Mouse (Mus musculus): ENCODE data around the gene Tm4sf4. TPM values are rescaled to one million over a fixed set of nuclear protein-coding genes. Genes with fewer than 3 reads are reported as not detected.

Gene Tm4sf4
- not detected in 2 replicates for total RNA-seq (2015; ENCODE audit: low replicate concordance)
- total RNA-seq (2017; ENCODE audit: low replicate concordance), result not detected in 2 replicates

DNA sequence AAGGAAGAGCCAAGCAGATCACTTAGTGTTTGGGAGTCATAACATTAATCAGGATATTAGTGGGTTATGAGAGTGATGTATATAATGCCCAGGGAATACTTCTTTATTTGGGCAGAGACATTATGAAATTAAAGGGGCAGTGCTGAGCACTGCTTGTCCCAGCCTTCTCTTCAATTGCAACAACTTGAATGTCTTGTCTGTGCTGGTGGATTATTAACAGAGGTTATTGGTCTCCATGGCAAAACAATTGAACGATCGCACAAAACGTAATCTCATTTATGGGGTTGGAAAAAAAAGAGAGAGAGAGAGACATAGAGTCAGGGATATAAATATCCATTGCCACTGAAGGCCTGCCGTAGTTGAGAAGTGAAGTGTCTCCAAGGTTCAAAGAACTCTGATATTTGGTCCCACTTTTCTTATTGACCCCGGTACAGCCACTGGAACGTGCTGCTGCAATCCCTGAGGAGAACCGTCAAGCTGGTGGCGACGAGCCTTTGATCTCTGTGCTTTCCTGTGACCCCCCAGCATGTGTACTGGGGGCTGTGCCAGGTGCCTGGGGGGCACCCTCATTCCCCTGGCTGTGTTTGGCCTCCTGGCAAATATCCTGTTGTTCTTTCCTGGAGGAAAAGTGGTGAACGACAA, at the start of gene Tm4sf4:
Gene Tm4sf4, plus strand, starts transcription at position 226 of the 642 bp plus-strand sequence.
- ATAC-seq (replicated peaks; ENCODE audit: low FRiP score, poor library complexity, severe bottlenecking), result no peak

GRCm38 (mm10) chr3:57386423-57386822, 38.7 kb upstream of the Tm4sf4 start:
- no peak for ATAC-seq (replicated peaks; ENCODE audit: low FRiP score, poor library complexity, severe bottlenecking)

- no peak for ATAC-seq (replicated peaks; ENCODE audit: low FRiP score, poor library complexity, severe bottlenecking)
Measured at GRCm38 (mm10) chr3:57386895-57387294, 38.2 kb upstream of the Tm4sf4 start.

DNA sequence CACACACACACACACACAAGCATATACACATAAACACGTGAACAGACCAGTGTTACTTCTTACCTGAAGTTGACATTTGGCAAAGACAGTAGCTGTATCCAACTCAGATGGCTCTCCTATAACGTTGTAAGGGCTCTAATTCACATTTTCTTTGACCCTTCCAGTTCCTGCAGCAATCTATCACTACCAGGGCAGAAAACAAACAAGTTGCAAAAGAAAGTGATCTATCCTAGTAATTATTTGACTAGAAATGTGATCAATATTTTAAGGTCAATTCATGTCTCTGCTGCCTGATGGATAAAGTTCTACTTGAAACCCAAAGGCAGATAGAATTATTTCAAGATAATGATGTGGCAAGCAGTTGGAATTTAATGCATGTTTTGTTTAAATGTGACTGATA, 37.5 kb upstream of the Tm4sf4 start:
- no peak for ATAC-seq (replicated peaks; ENCODE audit: low FRiP score, poor library complexity, severe bottlenecking)

GRCm38 (mm10) chr3:57411535-57411934, 13.6 kb upstream of the Tm4sf4 start:
- ATAC-seq (replicated peaks; ENCODE audit: low FRiP score, poor library complexity, severe bottlenecking), result no peak

DNA sequence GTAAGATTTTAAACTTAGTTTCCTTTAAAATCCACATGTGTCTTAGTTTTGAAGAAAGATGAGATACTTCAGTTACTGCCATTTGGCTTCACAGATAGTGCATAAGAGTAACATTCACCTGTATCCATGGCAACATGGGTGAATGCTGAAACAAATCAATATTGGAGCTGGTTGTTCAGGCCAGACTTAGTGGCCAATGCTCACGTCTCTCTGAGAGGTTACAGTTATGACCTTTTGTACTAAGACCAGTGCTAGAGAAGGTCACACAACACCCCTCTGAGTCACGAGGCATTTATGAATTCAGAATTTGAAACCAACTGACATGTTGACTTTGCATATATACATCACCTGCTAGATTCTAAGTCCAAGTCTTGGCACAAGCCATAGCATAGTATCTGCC, 4.9 kb upstream of the Tm4sf4 start:
- ATAC-seq (replicated peaks; ENCODE audit: low FRiP score, poor library complexity, severe bottlenecking), result no peak

DNA sequence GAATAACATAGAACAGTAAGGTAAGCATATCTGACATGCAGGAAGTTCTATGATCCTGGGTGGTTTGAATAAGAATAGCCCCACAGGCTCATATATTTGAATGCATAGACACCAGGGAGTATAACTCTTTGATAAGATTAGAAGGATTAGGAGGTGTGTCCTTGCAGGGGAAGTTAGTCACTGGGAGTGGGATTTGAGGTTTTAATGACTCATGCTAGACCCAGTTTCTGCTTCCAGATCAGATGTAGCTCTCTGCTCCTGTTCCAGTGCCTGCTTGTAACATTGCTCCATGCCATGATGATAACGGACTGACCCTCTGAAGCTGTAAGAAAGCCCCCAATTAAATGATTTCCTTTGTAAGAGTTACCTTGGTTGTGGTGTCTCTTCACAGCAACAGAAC, 4.5 kb upstream of the Tm4sf4 start:
- ATAC-seq (replicated peaks; ENCODE audit: low FRiP score, poor library complexity, severe bottlenecking), result no peak

- no peak for ATAC-seq (replicated peaks; ENCODE audit: low FRiP score, poor library complexity, severe bottlenecking)
Measured at GRCm38 (mm10) chr3:57426351-57426750, 1.2 kb downstream of the Tm4sf4 start.

- ATAC-seq (replicated peaks; ENCODE audit: low FRiP score, poor library complexity, severe bottlenecking), result no peak
Measured at GRCm38 (mm10) chr3:57428682-57429464, 3.8 kb downstream of the Tm4sf4 start.

GRCm38 (mm10) chr3:57429486-57429885, 4.4 kb downstream of the Tm4sf4 start:
- no peak for ATAC-seq (replicated peaks; ENCODE audit: low FRiP score, poor library complexity, severe bottlenecking)

DNA sequence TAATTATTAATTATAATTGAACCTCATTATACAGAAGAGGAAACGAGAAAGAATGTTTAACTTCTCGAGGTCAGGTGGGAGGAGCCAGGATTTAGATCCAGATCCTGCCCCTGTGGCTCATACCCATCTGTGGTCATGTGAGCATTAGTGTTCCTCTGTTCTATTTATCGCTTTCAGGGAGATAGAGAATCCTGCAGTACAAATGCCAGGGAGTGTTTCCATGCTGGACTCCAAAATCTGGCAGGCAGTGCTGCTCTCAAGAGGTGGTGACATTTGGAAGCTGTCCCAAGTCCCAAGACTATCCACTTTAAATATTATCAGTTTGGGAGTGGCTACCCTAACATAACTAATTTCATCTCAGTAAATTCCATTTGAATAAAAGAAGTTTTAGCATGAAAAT, 6.6 kb downstream of the Tm4sf4 start:
- no peak for ATAC-seq (replicated peaks; ENCODE audit: low FRiP score, poor library complexity, severe bottlenecking)

DNA sequence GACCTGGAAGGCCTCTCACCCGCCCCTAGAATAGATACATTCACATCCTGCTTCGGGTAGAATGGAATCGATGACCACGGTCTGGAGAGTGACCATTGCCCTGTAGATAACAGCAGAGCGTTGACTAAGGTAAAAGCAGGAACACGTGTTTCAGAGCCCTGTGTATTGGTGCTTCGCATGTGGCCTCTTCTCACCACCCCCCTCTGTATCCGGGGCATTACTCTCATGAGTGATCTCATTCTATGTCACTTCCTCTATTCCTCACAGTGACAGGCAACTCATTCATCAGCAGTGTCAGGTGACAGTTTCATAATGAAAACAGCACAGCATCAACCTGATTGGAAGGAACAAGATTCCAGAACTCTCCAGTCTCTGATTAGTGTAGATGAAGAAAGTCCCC, 10.2 kb downstream of the Tm4sf4 start:
- ATAC-seq (replicated peaks; ENCODE audit: low FRiP score, poor library complexity, severe bottlenecking), result no peak

DNA sequence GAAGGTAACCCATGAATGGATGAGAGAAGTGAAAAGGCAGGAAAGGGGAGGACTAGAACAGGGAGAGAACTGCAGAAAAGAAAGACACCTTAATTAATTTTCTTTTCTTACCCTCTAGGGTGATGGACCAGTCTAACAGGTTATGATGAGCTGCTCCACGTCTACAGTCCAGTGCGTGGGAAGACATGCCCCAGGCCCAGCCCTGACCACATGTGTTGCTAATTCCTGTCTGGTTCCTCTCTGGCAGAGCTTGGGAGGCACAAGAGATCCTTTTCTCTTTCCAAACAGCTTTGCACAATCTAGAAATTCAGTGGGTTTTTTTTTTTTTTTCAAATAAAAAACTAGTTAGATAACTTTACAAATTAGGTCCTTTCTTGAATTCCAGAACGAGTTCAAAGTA, 15.8 kb downstream of the Tm4sf4 start:
- ATAC-seq (replicated peaks; ENCODE audit: low FRiP score, poor library complexity, severe bottlenecking), result no peak

DNA sequence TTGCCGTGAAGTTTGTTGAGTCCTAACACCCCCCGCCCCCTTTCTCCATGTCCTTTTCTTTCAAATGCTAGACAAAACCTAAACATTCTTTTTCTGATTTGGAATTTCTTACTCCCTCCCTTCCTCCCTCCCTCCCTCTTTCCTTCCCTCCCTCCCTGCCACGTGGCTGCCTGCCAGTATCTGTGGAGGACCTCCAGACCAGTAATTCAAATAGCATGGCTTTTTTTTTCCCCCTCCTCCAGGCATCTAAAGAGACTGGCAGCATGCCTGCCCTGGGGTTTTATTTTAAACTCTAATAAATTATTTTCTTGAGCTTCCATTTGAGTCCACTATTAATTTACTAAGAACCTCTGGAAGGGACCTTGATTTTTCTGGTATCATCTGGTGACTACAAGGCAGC, 20.6 kb downstream of the Tm4sf4 start:
- ATAC-seq (replicated peaks; ENCODE audit: low FRiP score, poor library complexity, severe bottlenecking), result no peak

DNA sequence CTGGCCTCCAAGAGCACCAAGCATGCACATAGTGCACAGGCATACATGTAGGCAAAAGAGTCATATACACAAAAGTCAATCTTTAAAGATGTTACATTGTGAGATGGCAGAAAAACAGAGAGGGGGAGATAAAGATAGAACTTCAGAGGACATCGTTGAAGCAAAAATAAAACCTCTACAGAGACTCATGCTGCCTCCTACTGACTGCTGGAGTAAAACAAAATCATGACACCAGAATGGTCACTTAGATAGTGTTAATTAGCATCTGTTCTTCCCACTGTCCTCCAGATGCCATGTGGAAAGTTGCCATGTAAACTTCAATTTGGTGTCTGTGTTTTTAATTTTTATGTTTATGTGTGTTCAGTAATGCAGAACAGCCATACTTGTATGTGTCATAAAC, 22.8 kb downstream of the Tm4sf4 start:
- ATAC-seq (replicated peaks; ENCODE audit: low FRiP score, poor library complexity, severe bottlenecking), result no peak

DNA sequence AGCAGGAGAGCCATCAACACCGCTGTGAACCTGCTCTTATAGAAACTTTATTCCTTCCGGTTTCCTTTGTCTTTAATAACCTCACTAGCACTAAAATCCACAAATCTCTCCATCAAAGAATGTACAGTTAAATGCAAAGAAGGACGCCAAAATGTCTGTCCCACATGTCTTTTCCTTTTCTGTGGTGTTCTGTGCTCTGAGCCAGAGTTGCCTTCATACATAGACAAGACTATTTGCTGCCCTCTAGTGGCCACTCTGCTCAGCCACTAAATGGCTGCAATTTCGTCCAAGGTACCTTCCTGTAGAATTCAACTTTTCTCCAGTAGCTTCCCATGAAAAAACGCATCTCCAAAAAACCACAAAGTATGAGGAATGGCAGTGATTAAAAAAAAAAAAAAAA, 23.3 kb downstream of the Tm4sf4 start:
- ATAC-seq (replicated peaks; ENCODE audit: low FRiP score, poor library complexity, severe bottlenecking), result no peak

DNA sequence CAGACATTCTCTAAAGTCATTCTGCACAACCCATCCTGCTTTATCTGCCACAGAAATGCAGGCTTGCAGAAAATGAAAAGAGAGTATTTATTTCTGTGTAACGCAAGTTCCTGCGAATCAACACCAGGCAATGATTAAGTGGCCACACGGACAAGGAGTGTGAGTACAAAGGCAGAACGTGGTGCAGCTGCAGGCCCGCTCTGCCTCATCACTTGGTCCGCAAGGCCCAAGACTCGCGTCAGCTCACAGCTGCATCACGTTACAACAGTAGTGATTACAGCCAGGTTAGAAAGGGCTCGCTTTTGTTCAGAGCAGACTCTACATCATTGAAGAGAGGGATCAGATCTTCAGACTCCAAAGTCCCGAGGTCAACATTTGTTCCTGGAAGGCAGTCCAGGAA, 33.5 kb downstream of the Tm4sf4 start:
- ATAC-seq (replicated peaks; ENCODE audit: low FRiP score, poor library complexity, severe bottlenecking), result no peak

- ATAC-seq (replicated peaks; ENCODE audit: low FRiP score, poor library complexity, severe bottlenecking), result no peak
Measured at GRCm38 (mm10) chr3:57463302-57463701, 38.2 kb downstream of the Tm4sf4 start.

GRCm38 (mm10) chr3:57466289-57466688, 41.2 kb downstream of the Tm4sf4 start:
- ATAC-seq (replicated peaks; ENCODE audit: low FRiP score, poor library complexity, severe bottlenecking), result no peak

DNA sequence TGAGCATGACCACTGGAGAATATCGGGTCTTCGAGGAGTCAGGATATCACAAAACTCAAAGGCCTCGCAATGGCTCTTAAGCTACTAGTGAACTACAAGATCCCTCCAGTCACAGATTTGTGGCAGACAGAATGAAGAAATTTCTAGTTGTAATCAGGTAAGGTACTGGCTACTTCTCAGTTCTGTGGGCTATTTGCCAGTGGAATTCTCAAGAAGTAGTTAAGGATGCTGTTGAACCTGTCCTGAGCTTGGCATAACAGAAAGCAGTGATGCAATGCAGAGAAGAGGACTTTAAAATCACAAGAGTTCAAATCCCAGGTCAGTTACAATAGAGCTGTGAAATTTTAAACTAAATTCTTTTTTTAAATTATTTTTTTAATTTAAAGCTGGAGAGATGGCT, 44.2 kb downstream of the Tm4sf4 start:
- no peak for ATAC-seq (replicated peaks; ENCODE audit: low FRiP score, poor library complexity, severe bottlenecking)

DNA sequence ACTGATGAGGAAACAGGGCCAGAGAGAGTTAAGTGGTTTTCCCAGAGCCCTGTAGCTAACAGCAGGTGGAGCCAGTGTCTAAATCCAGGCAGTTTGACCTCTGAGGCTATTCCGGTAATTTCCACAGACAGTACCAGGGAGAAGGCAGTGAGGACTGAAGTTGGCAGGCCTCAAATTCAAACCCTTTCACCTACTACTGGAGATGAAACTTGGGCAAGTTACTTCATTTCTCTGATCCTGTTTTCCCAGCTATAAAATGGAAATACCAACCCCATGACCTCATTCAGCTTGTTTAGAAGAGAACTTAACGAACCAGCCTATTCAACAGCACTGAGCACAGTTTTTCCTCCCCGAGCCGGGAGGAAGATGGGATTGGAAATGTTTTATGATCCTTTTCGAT, 45.2 kb downstream of the Tm4sf4 start:
- ATAC-seq (replicated peaks; ENCODE audit: low FRiP score, poor library complexity, severe bottlenecking), result no peak

Measured in erythroblast, adult 5-6 weeks (primary cell).